Mouse (Mus musculus) MEL (cell line): ENCODE measurements around the gene Zfp11.

Source experiments
- CTCF ChIP-seq, 3 experiments: IDR thresholded peaks in 2 of 3; conservative IDR thresholded peaks in 1 of 3; 2 replicates each; pipeline ENCODE4 v1.5.1; 2011 to 2012; ENCODE audit warnings: low read length in 3 of 3, low read depth in 2 of 3, mild to moderate bottlenecking in 2 of 3, improper control_type of control experiment in 1 of 3, inconsistent platforms in 1 of 3, mixed read lengths in 1 of 3, moderate library complexity in 1 of 3; ENCODE audit not compliant: control insufficient read depth in 1 of 3, insufficient read depth in 1 of 3, poor library complexity in 1 of 3, severe bottlenecking in 1 of 3
- EP300 ChIP-seq, 2 experiments: IDR thresholded peaks; 2 replicates each; pipeline ENCODE4 v1.6.1; 2011; ENCODE audit warnings: improper control_type of control experiment in 2 of 2, low read length in 2 of 2, low read depth in 1 of 2, mild to moderate bottlenecking in 1 of 2
- MYB ChIP-seq: IDR thresholded peaks from 2 replicates; pipeline ENCODE4 v1.6.1; 2011; ENCODE audit warnings: mild to moderate bottlenecking, low read depth, low read length, improper control_type of control experiment
- POLR2A ChIP-seq, 2 experiments: IDR thresholded peaks; 2 replicates each; pipeline ENCODE4 v1.6.1; 2011 to 2012; ENCODE audit warnings: low read length in 2 of 2, mild to moderate bottlenecking in 2 of 2, control low read depth in 1 of 2, improper control_type of control experiment in 1 of 2, low read depth in 1 of 2, moderate library complexity in 1 of 2; ENCODE audit not compliant: control insufficient read depth in 1 of 2, insufficient read depth in 1 of 2, poor library complexity in 1 of 2
- SIN3A ChIP-seq: IDR thresholded peaks from 2 replicates; pipeline ENCODE4 v1.6.1; 2012; ENCODE audit warnings: low read length, improper control_type of control experiment, inconsistent platforms
- SMC3 ChIP-seq: IDR thresholded peaks from 2 replicates; pipeline ENCODE4 v1.6.1; 2011; ENCODE audit warnings: low read depth, low read length, improper control_type of control experiment
- UBTF ChIP-seq: IDR thresholded peaks from 2 replicates; pipeline ENCODE4 v1.6.1; 2012; ENCODE audit warnings: low read depth, mild to moderate bottlenecking, inconsistent platforms, low read length, improper control_type of control experiment, moderate library complexity, borderline replicate concordance; ENCODE audit not compliant: insufficient read depth

- TF ChIP-seq POLR2A (IDR thresholded peaks at IDR 0.05; ENCODE audit: control insufficient read depth in 1 of 2, insufficient read depth in 1 of 2, low read depth in 1 of 2, low read length in 2 of 2, poor library complexity in 1 of 2) (no peak), EP300 (IDR thresholded peaks at IDR 0.05; ENCODE audit: low read depth in 1 of 2, low read length in 2 of 2) (no peak), CTCF (IDR thresholded peaks at IDR 0.05 in 2 of 3, conservative IDR thresholded peaks at IDR 0.05 in 1 of 3; ENCODE audit: control insufficient read depth in 1 of 3, insufficient read depth in 1 of 3, low read depth in 2 of 3, low read length in 3 of 3, poor library complexity in 1 of 3, severe bottlenecking in 1 of 3) (no peak), SIN3A (no peak), UBTF (no peak), SMC3 (no peak), MYB (no peak)
Observed at GRCm38 (mm10) chr5:129703368-129703767, 33.5 kb upstream of the Zfp11 start.
